Mouse (Mus musculus) cerebellum, postnatal 4 days (tissue): ENCODE measurements around the gene Shisa5.

Experiments
- DNase-seq, 2 experiments: peaks; one replicate each; pipeline ENCODE4 v3.0.0; 2022; ENCODE audit warnings: low spot score in 2 of 2, mixed read lengths in 1 of 2

The Shisa5 gene

DNA sequence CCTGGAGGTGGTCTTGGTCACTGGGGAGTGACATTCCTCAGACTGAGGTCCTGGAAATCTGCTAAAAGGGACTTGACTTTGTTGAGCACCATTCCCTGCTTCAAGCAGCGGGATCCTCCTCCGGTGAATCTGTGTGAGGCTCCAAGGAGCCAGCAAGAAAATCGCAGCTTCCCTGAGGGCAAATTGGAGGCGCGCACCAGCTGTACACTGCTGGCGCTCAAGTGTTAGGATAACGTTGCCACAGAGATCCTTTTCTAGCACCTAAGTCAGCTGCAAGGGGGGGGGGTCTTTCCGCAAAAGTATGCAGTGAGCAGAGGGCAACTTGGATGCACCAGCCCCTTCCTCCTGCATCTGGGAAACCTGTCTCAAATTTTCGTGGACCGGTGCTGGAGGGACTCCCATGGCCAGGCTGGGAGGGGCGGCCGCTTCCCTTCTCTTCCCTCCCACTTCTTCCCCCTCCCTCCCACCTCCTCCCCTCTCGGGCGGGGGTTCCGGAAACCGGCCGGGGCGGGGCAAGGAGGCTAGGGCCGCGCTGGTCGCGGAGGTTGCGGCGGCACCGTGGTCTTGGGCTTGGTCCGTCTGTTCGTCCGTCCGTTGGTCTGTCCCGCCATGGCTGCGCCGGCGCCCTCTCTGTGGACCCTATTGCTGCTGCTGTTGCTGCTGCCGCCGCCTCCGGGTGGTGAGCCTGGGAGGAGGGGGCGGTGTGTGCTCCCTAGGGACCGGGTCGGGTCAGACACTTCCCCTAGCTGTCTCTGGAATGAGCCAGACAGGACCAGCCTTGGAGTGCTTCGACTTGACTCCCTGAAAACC, at the start of gene Shisa5:
TSS of gene Shisa5 (plus strand) at position 480 of the 810 bp plus-strand sequence.
- peak in 1 of 2 experiments; percentile 36 for DNase-seq

DNA sequence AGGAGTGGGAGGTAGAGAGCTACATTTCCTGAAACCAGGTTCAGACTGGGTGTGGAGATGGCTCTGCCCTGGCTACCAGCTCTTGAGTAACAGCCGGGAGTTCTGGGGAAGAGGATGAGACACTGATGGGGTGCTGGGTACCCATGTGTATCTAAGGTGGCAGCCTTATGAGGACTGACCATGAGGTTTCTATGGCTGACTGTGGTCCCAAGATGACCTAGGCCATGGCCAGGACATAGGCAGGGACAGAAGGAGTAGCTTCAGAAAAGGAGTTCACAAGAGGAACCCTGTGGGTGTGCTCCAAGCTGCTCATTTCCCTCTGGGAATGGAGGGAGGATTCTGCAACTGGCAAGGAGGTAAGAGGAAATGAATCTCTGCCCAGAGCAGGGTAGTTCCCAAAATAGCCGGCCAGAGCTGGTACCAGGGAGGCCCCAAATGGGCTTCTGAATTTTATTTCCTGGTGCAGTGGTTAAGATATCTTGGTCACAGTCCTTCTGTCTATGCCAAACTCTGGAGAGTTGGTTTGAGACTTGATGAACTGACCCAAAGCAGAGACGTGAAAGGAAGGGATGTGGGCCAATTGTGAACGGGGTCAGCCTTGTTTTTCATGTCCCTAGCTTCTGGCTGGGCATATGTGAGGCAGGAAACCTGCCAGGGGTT, 48.4 kb upstream of the Shisa5 start:
- no peak for DNase-seq

DNA sequence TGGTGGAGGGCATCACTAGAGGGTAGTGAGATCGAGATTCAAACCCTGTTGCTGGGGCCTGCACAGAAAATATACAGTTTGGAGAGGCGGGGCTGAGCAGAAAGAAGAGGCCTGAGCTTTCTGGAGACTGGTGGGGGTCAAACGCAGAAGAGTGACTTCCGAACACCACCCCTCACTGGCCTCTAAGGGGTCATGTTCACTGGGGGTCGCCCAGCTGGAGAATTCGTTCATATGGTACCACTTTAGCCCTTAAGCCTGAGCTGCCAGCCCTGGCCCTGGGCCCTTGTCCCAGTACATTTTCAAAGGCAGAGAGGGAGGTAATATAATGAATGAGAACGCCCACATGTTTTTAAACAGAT, 47.9 kb upstream of the Shisa5 start:
- no peak for DNase-seq

- DNase-seq, result peak; percentile 63 to 85
Measured at GRCm38 (mm10) chr9:108991428-108992084, 46.8 kb upstream of the Shisa5 start, which contains the start of gene Pfkfb4. Gene Pfkfb4, plus strand, starts transcription at chr9:108991778.

DNA sequence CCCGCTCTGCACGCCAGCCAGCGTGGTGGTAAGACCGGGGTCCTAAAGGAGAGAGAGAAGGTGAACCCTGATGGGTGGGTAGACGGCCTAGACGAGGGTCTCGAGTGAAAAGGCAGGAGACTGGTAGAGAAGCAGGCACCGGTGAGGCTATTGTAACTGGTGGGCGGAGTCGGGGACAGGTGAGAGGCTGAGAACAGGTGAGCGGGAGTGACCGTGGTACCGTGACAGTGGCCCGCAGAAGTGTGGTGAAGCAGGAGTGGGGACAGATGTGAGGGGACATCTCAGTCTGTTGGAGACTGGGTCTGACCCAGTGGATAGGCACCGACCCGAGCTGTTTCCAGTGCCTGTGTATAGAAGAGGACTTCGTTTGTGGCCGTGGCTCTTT, 46.3 kb upstream of the Shisa5 start:
- DNase-seq, result no peak

- DNase-seq, result no peak
Measured at GRCm38 (mm10) chr9:108992620-108993361, 45.6 kb upstream of the Shisa5 start.

- no peak for DNase-seq
Measured at GRCm38 (mm10) chr9:108996411-108996810, 42.0 kb upstream of the Shisa5 start.

- DNase-seq, result no peak
Measured at GRCm38 (mm10) chr9:108998287-108999166, 39.8 kb upstream of the Shisa5 start.

- DNase-seq, result peak in 1 of 2 experiments; percentile 28
Measured at GRCm38 (mm10) chr9:108999167-108999526, 39.2 kb upstream of the Shisa5 start.

DNA sequence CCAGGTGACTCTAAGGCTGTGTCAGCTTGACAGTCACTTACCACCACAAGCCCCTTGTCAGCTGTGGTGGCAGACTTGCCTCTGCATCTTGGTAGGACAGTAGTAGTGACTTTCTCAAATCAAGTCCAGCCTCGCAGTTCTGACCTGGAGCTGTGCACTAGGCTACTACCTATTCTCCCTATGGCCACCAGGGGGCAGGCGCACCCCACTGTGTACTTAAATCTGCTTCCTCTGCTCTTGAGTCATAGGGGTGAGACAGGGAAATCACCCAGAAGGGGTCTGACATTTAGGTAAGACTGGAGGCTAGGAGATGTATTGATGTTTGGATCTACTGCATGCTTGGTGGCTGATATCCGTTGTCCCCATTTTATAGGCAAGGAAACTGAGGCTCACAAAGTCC, 37.6 kb upstream of the Shisa5 start:
- peak; percentile 43 to 53 for DNase-seq

- DNase-seq, result peak in 1 of 2 experiments; percentile 43
Measured at GRCm38 (mm10) chr9:109003201-109003600, 35.2 kb upstream of the Shisa5 start.

DNA sequence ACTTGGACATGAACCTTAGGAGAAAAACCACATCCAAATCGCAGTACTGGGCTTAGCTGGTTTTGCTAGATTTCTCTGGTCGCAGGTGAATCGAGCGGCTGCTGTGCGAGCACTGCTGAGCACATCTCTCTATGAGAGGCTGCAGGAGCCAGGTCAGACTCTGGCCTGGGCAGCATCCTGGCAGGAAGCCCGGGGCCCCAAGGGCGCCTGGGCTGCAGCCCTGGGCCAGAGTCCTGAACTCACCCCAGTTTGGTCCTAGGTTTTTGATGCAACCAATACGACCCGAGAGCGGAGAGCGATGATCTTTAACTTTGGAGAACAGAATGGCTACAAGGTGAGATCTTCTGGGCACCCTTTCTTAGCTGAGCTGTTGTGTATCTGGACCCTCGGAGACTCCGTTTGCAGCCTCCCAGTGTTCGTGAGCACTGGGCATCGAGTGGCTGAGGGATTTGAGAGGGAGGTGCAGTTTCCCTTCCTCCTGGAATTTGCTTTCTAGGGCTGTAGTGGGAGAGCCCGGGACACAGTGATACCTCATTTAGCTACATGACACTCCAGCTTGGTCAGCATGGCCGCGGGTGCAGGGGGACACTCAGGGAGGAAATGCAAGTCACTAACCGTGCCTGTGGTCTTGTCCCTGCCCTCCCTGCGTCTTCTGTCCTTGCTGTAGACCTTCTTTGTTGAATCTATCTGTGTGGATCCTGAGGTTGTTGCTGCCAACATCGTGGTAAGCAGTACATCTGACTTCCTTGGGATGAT, 31.2 kb upstream of the Shisa5 start:
- no peak for DNase-seq

DNA sequence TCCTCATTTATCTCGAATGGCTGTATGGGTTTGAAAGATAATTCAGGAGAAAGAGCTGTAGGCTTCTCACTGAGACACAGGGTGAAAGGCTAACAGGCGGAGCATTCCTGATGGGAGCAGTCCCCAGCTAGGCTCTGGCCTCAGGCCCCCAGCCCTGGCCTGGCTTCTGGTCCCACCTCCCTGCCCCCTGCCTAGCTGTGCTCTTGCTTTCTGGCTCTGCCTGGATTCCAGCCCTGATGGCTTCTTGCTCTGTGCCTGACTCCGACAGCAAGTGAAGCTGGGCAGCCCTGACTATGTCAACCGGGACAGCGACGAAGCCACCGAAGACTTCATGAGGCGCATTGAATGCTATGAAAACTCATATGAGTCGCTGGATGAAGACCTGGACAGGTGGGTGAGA, 30.3 kb upstream of the Shisa5 start:
- DNase-seq, result no peak

DNA sequence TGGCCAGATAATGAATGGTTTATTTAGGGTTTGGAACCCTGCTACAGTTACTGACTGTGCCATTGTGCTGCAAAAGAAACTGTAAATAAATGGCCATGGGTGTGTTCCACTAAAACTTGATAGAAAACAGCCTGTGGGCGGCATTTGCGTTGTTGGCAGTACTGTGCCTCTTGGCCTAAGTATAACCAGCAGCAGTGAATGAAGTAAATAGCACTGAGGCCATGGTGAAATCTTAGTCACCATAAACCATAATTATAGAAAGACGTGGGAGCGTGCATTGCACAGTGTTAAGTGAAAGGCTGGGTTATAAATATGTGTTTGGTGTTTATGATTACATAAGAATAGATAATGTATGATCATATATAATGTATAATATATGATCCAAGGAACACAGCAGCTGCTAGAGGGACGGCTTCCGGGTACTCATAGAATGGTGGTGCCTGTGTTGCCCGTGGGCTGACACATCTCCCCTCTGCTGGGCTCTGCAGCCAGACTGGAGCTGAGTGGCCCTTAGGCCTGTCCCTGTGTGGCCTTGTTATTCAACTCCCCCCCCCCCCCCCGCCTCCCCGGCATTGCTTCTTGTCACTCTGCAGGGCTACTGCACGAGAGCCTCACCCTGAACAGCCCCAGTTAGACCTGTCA, 29.2 kb upstream of the Shisa5 start:
- no peak for DNase-seq

DNA sequence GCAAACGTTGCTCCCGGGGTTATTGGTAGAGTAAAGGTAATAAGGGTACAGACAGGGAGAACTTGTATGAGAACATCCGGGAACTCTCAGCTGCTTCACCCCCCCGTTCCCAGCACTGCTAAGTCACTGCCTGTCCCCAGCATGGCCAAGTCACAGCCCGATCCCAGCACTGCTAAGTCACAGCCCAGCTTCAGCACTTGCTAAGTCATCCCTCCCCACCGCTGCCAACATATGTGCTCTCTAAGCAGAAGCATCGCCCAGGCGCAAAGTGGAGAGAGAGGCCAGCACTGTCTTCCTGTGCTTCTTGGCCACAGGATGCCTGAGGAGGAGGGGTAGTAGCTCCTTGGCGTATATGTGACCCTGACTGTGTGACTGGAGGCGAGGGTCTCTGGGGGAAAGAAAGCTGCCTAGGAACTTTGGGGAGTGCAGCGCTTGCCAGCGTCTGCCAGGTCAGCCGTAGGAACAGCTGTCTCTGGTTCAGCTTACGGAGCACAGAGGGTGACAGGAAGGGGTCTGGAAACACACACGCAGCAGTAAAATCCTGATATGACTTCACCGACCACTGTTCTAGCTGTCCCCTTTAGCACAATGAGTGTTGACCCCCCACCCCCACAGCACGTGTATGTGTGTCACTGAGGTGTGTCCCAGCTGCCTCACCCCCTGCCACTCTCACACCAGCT, 28.6 kb upstream of the Shisa5 start:
- no peak for DNase-seq

DNA sequence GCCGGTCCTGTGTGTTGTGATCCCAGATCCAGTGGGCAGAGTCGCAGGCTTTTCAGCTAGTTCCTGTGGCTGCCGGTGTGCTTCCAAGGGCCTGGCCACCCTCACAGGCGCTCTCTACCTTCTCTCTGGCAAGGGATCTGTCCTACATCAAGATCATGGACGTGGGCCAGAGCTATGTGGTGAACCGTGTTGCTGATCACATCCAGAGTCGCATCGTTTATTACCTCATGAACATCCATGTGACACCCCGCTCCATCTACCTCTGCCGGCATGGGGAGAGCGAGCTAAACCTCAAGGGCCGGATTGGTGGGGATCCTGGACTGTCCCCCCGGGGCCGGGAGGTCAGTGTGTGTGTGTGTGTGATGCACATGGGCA, 28.1 kb upstream of the Shisa5 start:
- DNase-seq, result no peak

- DNase-seq, result no peak
Measured at GRCm38 (mm10) chr9:109015397-109015796, 23.0 kb upstream of the Shisa5 start.

DNA sequence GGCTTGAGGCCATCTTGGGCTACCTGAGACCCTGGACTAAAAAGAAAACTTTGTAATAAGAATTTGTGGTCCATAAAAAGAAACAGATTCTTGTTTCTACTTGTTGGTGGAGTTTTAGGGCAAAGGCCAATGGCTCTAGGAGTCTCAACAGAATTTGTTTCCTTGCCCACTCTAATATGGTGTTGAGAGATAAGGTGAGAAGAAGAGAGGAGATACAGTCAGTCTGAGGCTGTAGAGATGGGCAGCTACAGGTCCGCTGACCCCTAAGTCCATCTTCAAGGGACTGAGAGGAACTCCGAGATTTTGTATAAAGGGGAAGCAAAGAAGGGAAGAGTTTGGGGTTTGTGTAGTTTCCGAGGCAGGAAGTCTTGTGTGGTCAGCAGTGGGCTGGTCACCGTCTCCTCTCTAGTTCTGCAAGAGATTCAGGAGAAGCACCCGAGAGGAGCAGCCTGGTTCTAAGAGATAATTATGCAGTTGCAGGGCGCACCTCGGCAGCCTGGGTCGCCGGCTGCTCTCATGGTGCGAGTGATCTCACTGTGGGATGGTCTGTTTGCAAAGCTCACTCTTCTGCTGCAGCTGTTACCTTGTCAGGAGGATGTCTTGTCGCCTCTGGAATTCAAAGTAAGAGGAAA, 21.3 kb upstream of the Shisa5 start:
- DNase-seq, result no peak

DNA sequence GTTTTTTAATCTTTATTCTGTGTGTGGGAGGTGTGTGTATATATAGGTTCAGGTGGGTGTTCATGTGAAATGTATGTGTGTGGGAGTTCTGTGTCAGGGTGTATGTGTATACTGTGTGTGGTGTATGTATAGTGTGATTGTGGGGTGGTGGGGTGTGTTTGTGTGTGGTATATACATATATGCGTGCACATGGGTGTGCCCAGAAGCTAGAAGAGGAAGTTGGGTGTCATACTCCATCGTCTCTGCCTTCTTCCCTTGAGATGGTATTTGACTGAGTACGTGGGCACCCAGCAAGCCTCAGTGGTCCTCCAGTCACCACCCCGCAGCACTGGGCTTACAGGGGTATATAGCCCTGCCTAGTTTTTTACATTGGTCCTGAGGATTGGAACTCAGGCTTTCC, 16.9 kb upstream of the Shisa5 start:
- DNase-seq, result no peak
